Mouse (Mus musculus) midbrain, embryonic 16.5 days (tissue): ENCODE data around the gene Pih1d2. TPM values are rescaled to one million over a fixed set of nuclear protein-coding genes. Genes with fewer than 3 reads are reported as not detected.

ENCODE experiments used
- ATAC-seq: fragments of 200-750 bp; cut with Nextera tagmentation; 2 replicates; pipeline ENCODE4 v1.8.0; 2017; ENCODE audit warnings: moderate TSS enrichment
- H3K27ac ChIP-seq: fragments of 300-500 bp; sonication (generic); 2 replicates; pipeline ENCODE4 v1.5.1; 2014; ENCODE audit warnings: mild to moderate bottlenecking, low read length, mixed read lengths
- H3K27me3 ChIP-seq: fragments of 300-500 bp; sonication (generic); 2 replicates; pipeline ENCODE4 v1.6.1; 2014; ENCODE audit warnings: low read depth, low read length, mixed read lengths; ENCODE audit not compliant: control insufficient read depth, insufficient read depth
- H3K36me3 ChIP-seq: fragments of 300-500 bp; sonication (generic); 2 replicates; pipeline ENCODE4 v1.6.1; 2014; ENCODE audit warnings: mild to moderate bottlenecking, low read length, moderate library complexity, mixed read lengths; ENCODE audit not compliant: control insufficient read depth, insufficient read depth
- H3K4me1 ChIP-seq: fragments of 300-500 bp; sonication (generic); 2 replicates; pipeline ENCODE4 v1.6.1; 2014; ENCODE audit warnings: mild to moderate bottlenecking, low read length, mixed read lengths; ENCODE audit not compliant: control insufficient read depth, insufficient read depth
- H3K4me2 ChIP-seq: fragments of 300-500 bp; sonication (generic); 2 replicates; pipeline ENCODE4 v1.6.1; 2014; ENCODE audit warnings: mild to moderate bottlenecking, low read length, mixed read lengths
- H3K4me3 ChIP-seq: fragments of 300-500 bp; sonication (generic); 2 replicates; pipeline ENCODE4 v1.5.1; 2014; ENCODE audit warnings: low read depth, mild to moderate bottlenecking, low read length, moderate library complexity, mixed read lengths
- H3K9ac ChIP-seq: fragments of 300-500 bp; sonication (generic); 2 replicates; pipeline ENCODE4 v1.6.1; 2014; ENCODE audit warnings: low read depth, low read length, mixed read lengths
- H3K9me3 ChIP-seq: fragments of 300-500 bp; sonication (generic); replicated peaks from 2 replicates; pipeline ENCODE4 v1.6.1; 2014; ENCODE audit warnings: mild to moderate bottlenecking, low read length, mixed read lengths; ENCODE audit not compliant: control insufficient read depth, poor library complexity, severe bottlenecking
- WGBS: fragments of 180-500 bp; shearing (Covaris S2); extraction: QIAGEN DNeasy Blood & Tissue Kit; methylation state at CpG from one replicate; pipeline ENCODE4 v1.1.7; 2014; 5-methylcytosine and 5-hydroxymethylcytosine counted together
- polyA plus RNA-seq: library from polyadenylated mRNA; unstranded; fragments of >200 nt; fragmentation: Nextera tagmentation; extraction: Ambion mirVana; gene quantifications from 2 replicates; pipeline ENCODE4 v1.2.1, GENCODE M21; 2015

The Pih1d2 gene
- polyA plus RNA-seq, 1 experiment from 2014 or later, result 5.7 TPM

DNA sequence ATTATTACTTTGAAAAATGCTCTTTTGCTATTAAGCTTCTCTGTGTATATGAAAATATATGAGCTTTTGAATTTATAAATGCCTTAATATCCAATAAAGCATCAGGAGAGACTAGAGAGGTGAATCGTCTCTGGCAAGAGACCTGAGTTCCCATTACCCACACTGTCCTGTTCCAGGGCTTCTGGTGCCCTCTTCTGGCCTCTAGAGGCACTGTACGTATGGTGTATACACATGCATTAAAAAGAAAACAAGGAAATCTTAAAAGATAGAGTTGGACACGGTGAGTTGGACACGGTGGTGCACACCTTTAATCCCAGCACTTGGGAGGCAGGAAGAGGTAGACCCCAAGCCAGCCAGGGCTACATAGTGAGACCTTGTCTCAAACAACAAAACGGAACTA lies 53.6 kb downstream of the Pih1d2 start:
- no peak overlapping the region for H3K27ac ChIP-seq
- H3K4me3 ChIP-seq, result no peak overlapping the region
- no peak overlapping the region for H3K9ac ChIP-seq
- no peaks in the 10 kb centered on the region for H3K4me1 ChIP-seq
- 0 out of 2 replicates have a peak, but pooled peaks have one; percentile 54 for ATAC-seq
- no peaks in the 10 kb centered on the region for H3K9me3 ChIP-seq
- H3K36me3 ChIP-seq, result peaks cover 9% of the 10 kb centered on the region
- H3K4me2 ChIP-seq, result no peak overlapping the region
- 27% methylated on average over 5 of the region's 5 CpGs for whole genome bisulfite sequencing
- H3K27me3 ChIP-seq, result no peaks in the 10 kb centered on the region

Other genes with a start within 250 kb of the Pih1d2 start
- 0.53 and 0.75 TPM in 2 replicates for gene Plet1, start 122.8 kb upstream of the Pih1d2 start, polyA plus RNA-seq
- gene Pts, start 88.6 kb upstream of the Pih1d2 start, polyA plus RNA-seq, result 114 and 124 TPM in 2 replicates
- 21.0 and 26.0 TPM in 2 replicates for gene Il18, start 62.5 kb upstream of the Pih1d2 start, polyA plus RNA-seq
- gene Bco2, start 62.1 kb upstream of the Pih1d2 start, polyA plus RNA-seq, result 0.44 and 0.60 TPM in 2 replicates
- 0.24 and 0.28 TPM in 2 replicates for gene Tex12, start 56.0 kb upstream of the Pih1d2 start, polyA plus RNA-seq
- 222 and 248 TPM in 2 replicates for gene Sdhd, start 13.5 kb upstream of the Pih1d2 start, polyA plus RNA-seq
- gene Timm8b, start 13.4 kb upstream of the Pih1d2 start, polyA plus RNA-seq, result 325 and 329 TPM in 2 replicates
- gene Nkapd1, start 143 bp downstream of the Pih1d2 start, polyA plus RNA-seq, result 16.4 and 19.8 TPM in 2 replicates
- 47.0 and 54.3 TPM in 2 replicates for gene Dlat, start 42.5 kb downstream of the Pih1d2 start, polyA plus RNA-seq
- 37.8 and 41.0 TPM in 2 replicates for gene Dixdc1, start 122.2 kb downstream of the Pih1d2 start, polyA plus RNA-seq
- gene 2310030G06Rik, start 129.2 kb downstream of the Pih1d2 start, polyA plus RNA-seq, result 1.2 and 2.5 TPM in 2 replicates
- gene Cryab, start 134.0 kb downstream of the Pih1d2 start, polyA plus RNA-seq, result 8.1 and 9.1 TPM in 2 replicates
- 0.84 and 0.91 TPM in 2 replicates for gene Hspb2, start 135.0 kb downstream of the Pih1d2 start, polyA plus RNA-seq
- gene Fdxacb1, start 150.9 kb downstream of the Pih1d2 start, polyA plus RNA-seq, result 10.7 and 11.7 TPM in 2 replicates
- gene Alg9, start 157.7 kb downstream of the Pih1d2 start, polyA plus RNA-seq, result 57.2 and 61.5 TPM in 2 replicates
- gene 1110032A03Rik, start 158.2 kb downstream of the Pih1d2 start, polyA plus RNA-seq, result 46.7 and 56.0 TPM in 2 replicates
- gene Ppp2r1b, start 228.0 kb downstream of the Pih1d2 start, polyA plus RNA-seq, result 38.8 and 42.7 TPM in 2 replicates